Mouse (Mus musculus) yolk sac, embryonic 10.5 days (tissue): ENCODE data around the gene Fars2.

Experiments used
- DNase-seq: peaks from one replicate; pipeline ENCODE4 v3.0.0-alpha.2; 2017; ENCODE audit warnings: low spot score

Fars2 gene

GRCm38 (mm10) chr13:36513126-36513525, 395.9 kb downstream of the Fars2 start:
- no peak for DNase-seq

GRCm38 (mm10) chr13:36518144-36518571, 400.9 kb downstream of the Fars2 start:
- DNase-seq = no peak

GRCm38 (mm10) chr13:36527761-36528160, 410.5 kb downstream of the Fars2 start:
- DNase-seq = no peak

- DNase-seq = no peak
Measured at GRCm38 (mm10) chr13:36528223-36528895, 411.1 kb downstream of the Fars2 start.

DNA sequence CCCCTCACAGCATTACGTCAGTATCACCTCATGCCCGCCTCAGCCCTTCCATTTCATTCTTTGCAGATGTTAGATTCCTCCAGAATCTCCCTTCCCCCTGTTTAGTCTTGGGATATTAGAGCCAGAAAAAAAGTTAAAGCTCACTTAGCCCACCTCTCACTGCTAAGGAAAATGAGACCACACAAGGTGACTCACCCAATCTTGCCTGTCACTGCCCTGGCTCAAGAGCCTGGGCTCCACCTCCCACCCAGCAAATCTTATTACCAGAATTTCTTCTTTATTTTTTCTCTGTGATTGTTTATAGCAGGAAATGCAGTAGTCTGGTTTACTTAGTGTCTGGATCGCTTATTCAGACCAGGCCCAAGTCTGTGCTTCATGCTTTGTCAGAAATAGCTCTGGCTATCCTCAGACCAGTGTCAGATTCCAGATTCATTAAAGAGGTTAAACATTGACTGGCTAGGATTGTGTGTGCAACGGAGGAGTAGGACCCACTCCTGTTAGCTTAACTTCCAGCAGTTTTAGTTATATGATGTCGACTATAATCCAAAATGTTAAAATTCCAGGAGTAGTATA, 412.3 kb downstream of the Fars2 start:
- DNase-seq = peak; percentile 57

- DNase-seq = no peak
Measured at GRCm38 (mm10) chr13:36530852-36531251, 413.6 kb downstream of the Fars2 start.

- DNase-seq = no peak
Measured at GRCm38 (mm10) chr13:36531893-36532292, 414.7 kb downstream of the Fars2 start.

DNA sequence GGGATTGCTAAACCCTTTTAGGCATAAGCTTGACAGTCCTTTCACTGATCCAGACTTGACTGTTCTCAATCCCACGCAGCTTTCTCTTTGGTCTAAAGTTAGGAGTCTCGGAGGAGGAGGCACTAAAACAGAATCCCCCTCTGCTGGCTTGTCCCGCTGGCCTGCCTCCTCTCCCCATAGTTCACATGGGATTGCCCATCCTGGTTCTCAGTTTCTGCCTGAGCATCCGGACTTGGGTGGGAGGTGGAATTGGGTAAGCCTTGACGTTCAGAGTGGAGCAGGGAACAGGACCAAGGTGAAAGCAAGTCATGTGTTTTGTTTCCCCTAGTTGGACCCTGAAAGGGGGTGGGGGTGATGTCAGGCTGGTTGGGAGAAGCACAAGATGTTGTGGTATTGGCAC, 415.9 kb downstream of the Fars2 start:
- no peak for DNase-seq

DNA sequence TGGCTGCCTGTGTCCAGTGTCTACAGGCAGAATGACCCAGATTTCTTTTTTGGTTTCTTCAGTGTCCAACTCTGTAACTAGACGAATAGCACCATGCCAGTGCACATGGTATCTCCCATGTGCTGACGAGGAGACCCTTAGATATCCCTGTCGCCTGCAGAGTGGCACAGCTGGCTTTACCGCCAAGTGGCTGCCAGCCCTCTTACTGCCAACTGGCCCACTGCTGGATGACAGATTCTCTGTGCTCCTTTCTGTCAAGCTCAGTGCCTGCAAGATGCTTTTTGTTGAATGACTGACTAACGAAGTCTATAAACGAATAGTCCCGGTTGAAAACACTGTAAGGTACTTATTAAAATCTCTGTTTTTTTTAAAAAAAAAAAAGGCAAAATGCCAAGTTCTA, 416.3 kb downstream of the Fars2 start:
- no peak for DNase-seq

DNA sequence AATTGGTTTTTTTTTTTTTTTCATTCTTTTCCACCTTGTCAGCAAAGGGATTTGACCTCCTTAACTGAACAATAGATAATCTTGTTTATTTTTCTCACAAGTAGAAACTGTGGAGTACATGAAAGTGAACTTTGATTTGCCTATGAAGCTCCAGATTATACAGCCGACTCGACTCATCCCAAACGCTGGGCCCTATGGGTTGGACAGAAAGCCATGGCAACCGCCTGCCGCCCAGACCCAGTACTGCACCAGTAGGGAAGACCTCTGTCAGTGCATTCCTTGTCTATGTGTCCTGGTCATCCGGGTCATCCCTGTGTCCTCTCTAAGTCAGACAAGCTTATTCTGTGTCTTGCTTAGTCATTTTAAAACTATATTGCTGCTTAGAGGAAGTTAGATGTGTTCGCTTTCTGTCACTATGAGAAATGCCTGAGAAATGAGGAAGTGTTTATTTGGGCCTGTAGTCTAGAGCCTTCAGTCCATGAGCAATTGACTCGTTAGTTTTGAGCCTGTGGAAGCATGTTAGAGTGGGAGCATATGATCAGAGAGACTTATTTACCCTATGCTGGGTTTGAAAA, 416.8 kb downstream of the Fars2 start:
- DNase-seq = no peak

- no peak for DNase-seq
Measured at GRCm38 (mm10) chr13:36537580-36537979, 420.4 kb downstream of the Fars2 start.

GRCm38 (mm10) chr13:36538385-36538784, 421.2 kb downstream of the Fars2 start:
- no peak for DNase-seq

DNA sequence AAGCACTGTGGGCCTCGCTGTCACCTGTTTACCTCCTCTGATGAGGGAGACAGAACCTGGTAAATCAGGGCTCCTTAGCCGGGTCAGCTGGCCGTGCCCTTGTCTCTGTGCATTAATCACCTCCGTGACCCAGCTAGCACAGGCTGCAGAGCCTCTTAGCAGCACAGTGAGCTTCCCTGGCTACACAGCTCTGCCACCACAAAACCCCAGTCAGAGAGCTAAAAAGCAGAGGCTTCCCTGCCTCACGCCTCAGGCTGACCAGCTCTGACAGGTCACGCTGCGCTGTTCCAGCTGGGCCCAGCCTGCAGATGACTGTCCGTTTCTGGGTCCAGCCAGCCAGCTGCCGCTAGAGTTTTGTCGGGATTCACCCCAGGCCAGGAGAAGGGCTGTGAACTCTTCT, 423.0 kb downstream of the Fars2 start:
- no peak for DNase-seq

GRCm38 (mm10) chr13:36541287-36541780, 424.1 kb downstream of the Fars2 start:
- no peak for DNase-seq

GRCm38 (mm10) chr13:36550694-36551093, 433.5 kb downstream of the Fars2 start:
- DNase-seq = no peak

- no peak for DNase-seq
Measured at GRCm38 (mm10) chr13:36552522-36553246, 435.5 kb downstream of the Fars2 start.

GRCm38 (mm10) chr13:36553247-36553642, 436.0 kb downstream of the Fars2 start:
- no peak for DNase-seq

GRCm38 (mm10) chr13:36554743-36555142, 437.5 kb downstream of the Fars2 start:
- no peak for DNase-seq

- DNase-seq = no peak
Measured at GRCm38 (mm10) chr13:36562447-36563441, 445.5 kb downstream of the Fars2 start.

- DNase-seq = no peak
Measured at GRCm38 (mm10) chr13:36564764-36565315, 447.6 kb downstream of the Fars2 start.

GRCm38 (mm10) chr13:36576781-36577180, 459.6 kb downstream of the Fars2 start:
- DNase-seq = no peak
